Mouse (Mus musculus): ENCODE results near the gene Diaph3. TPM values are rescaled to one million over a fixed set of nuclear protein-coding genes. Genes with fewer than 3 reads are reported as not detected.
"Not testable (repeated sequence)": the region's sequence is repeated elsewhere in the genome, so short reads cannot be mapped to it uniquely, and the experiment has no call there.

Gene Diaph3
- polyA plus RNA-seq, 1 experiment: 3.4 TPM

- no peak overlapping the region for H3K4me3 ChIP-seq (replicated peaks)
- H3K9me3 ChIP-seq (ENCODE audit: control insufficient read depth, low read length): no peaks in the 10 kb centered on the region
- H3K4me1 ChIP-seq (ENCODE audit: control insufficient read depth): peaks cover 69% of the 10 kb centered on the region
- TF ChIP-seq GATA1 (IDR thresholded peaks at IDR 0.05; ENCODE audit: low read length): peak; percentile 88
- peak; percentile 80 for TF ChIP-seq TAL1 (IDR thresholded peaks at IDR 0.05; ENCODE audit: low read length)
- H3K36me3 ChIP-seq (ENCODE audit: control insufficient read depth): peaks cover 21% of the 10 kb centered on the region
- no peaks in the 10 kb centered on the region for H3K27me3 ChIP-seq (ENCODE audit: control insufficient read depth)
These were observed 399.0 kb downstream of the Diaph3 start for GRCm38 (mm10) chr14:86741855-86742531.

GRCm38 (mm10) chr14:86738916-86739315 is 402.1 kb downstream of the Diaph3 start:
- Histone ChIP-seq H3K36me3 (ENCODE audit: control insufficient read depth) (peaks cover 8% of the 10 kb centered on the region), H3K4me3 (replicated peaks) (no peak overlapping the region), H3K27me3 (ENCODE audit: control insufficient read depth) (no peaks in the 10 kb centered on the region), H3K9me3 (ENCODE audit: control insufficient read depth, low read length) (no peaks in the 10 kb centered on the region), H3K4me1 (ENCODE audit: control insufficient read depth) (peaks cover 61% of the 10 kb centered on the region)
- TF ChIP-seq GATA1 (IDR thresholded peaks at IDR 0.05; ENCODE audit: low read length) (0 out of 2 replicates have a peak, but pooled peaks have one; percentile 3), TAL1 (IDR thresholded peaks at IDR 0.05; ENCODE audit: low read length) (no peak)

- Histone ChIP-seq H3K9me3 (ENCODE audit: control insufficient read depth, low read length) (no peaks in the 10 kb centered on the region), H3K4me1 (ENCODE audit: control insufficient read depth) (peaks cover 39% of the 10 kb centered on the region), H3K4me3 (replicated peaks) (no peak overlapping the region), H3K27me3 (ENCODE audit: control insufficient read depth) (no peaks in the 10 kb centered on the region), H3K36me3 (ENCODE audit: control insufficient read depth) (peaks cover 3% of the 10 kb centered on the region; the same call in 1 of the 2 replicates)
- no peak for TF ChIP-seq GATA1 (IDR thresholded peaks at IDR 0.05; ENCODE audit: low read length)
These were observed 404.4 kb downstream of the Diaph3 start for GRCm38 (mm10) chr14:86736646-86737045.

- peaks cover 3% of the 10 kb centered on the region; the same call in 1 of the 2 replicates for H3K4me1 ChIP-seq (ENCODE audit: control insufficient read depth)
- no peaks in the 10 kb centered on the region for H3K27me3 ChIP-seq (ENCODE audit: control insufficient read depth)
- no peak overlapping the region for H3K4me3 ChIP-seq (replicated peaks)
- TF ChIP-seq TAL1 (IDR thresholded peaks at IDR 0.05; ENCODE audit: low read length): no peak
- TF ChIP-seq GATA1 (IDR thresholded peaks at IDR 0.05; ENCODE audit: low read length): no peak
- H3K36me3 ChIP-seq (ENCODE audit: control insufficient read depth): no peaks in the 10 kb centered on the region
- no peaks in the 10 kb centered on the region for H3K9me3 ChIP-seq (ENCODE audit: control insufficient read depth, low read length)
These were observed 409.7 kb downstream of the Diaph3 start for GRCm38 (mm10) chr14:86731300-86731699.

- no peaks in the 10 kb centered on the region; the same call in 1 of the 2 replicates for H3K4me1 ChIP-seq (ENCODE audit: control insufficient read depth)
- no peaks in the 10 kb centered on the region for H3K9me3 ChIP-seq (ENCODE audit: control insufficient read depth, low read length)
- TF ChIP-seq GATA1 (IDR thresholded peaks at IDR 0.05; ENCODE audit: low read length) (no peak), TAL1 (IDR thresholded peaks at IDR 0.05; ENCODE audit: low read length) (no peak)
- no peak overlapping the region for H3K4me3 ChIP-seq (replicated peaks)
- no peaks in the 10 kb centered on the region for H3K27me3 ChIP-seq (ENCODE audit: control insufficient read depth)
- H3K36me3 ChIP-seq (ENCODE audit: control insufficient read depth): no peaks in the 10 kb centered on the region
These were observed 411.4 kb downstream of the Diaph3 start for GRCm38 (mm10) chr14:86729617-86730098.

- TF ChIP-seq TAL1 (IDR thresholded peaks at IDR 0.05; ENCODE audit: low read length) (no peak), GATA1 (IDR thresholded peaks at IDR 0.05; ENCODE audit: low read length) (no peak)
- Histone ChIP-seq H3K9me3 (ENCODE audit: control insufficient read depth, low read length) (no peaks in the 10 kb centered on the region), H3K4me1 (ENCODE audit: control insufficient read depth) (peaks cover 8% of the 10 kb centered on the region)
These were observed 413.4 kb downstream of the Diaph3 start for GRCm38 (mm10) chr14:86727538-86728045.

GRCm38 (mm10) chr14:86721768-86722167 is 419.3 kb downstream of the Diaph3 start:
- Histone ChIP-seq H3K4me1 (ENCODE audit: control insufficient read depth) (peaks cover 23% of the 10 kb centered on the region), H3K4me3 (replicated peaks) (peak overlapping the region; percentile 26), H3K36me3 (ENCODE audit: control insufficient read depth) (no peaks in the 10 kb centered on the region), H3K27me3 (ENCODE audit: control insufficient read depth) (no peaks in the 10 kb centered on the region), H3K9me3 (ENCODE audit: control insufficient read depth, low read length) (no peaks in the 10 kb centered on the region)
- TF ChIP-seq TAL1 (IDR thresholded peaks at IDR 0.05; ENCODE audit: low read length) (no peak), GATA1 (IDR thresholded peaks at IDR 0.05; ENCODE audit: low read length) (no peak)

More at GRCm38 (mm10) chr14:86727538-86728045, 413.4 kb downstream of the Diaph3 start:
- Histone ChIP-seq H3K27me3 (ENCODE audit: control insufficient read depth) (no peaks in the 10 kb centered on the region), H3K4me3 (replicated peaks) (no peak overlapping the region), H3K36me3 (ENCODE audit: control insufficient read depth) (no peaks in the 10 kb centered on the region)

GRCm38 (mm10) chr14:86721082-86721481 is 420.0 kb downstream of the Diaph3 start:
- no peak for TF ChIP-seq GATA1 (IDR thresholded peaks at IDR 0.05; ENCODE audit: low read length)
- no peak for TF ChIP-seq TAL1 (IDR thresholded peaks at IDR 0.05; ENCODE audit: low read length)

GRCm38 (mm10) chr14:86720408-86720807 is 420.6 kb downstream of the Diaph3 start:
- H3K27me3 ChIP-seq (ENCODE audit: control insufficient read depth); H3K4me3 ChIP-seq (replicated peaks); H3K36me3 ChIP-seq (ENCODE audit: control insufficient read depth); H3K9me3 ChIP-seq (ENCODE audit: control insufficient read depth, low read length): not testable (repeated sequence)
- H3K4me1 ChIP-seq (ENCODE audit: control insufficient read depth): peaks cover 23% of the 10 kb centered on the region

More at GRCm38 (mm10) chr14:86721082-86721481, 420.0 kb downstream of the Diaph3 start:
- Histone ChIP-seq H3K9me3 (ENCODE audit: control insufficient read depth, low read length) (no peaks in the 10 kb centered on the region), H3K27me3 (ENCODE audit: control insufficient read depth) (no peaks in the 10 kb centered on the region), H3K4me1 (ENCODE audit: control insufficient read depth) (peaks cover 23% of the 10 kb centered on the region), H3K36me3 (ENCODE audit: control insufficient read depth) (no peaks in the 10 kb centered on the region), H3K4me3 (replicated peaks) (peak overlapping the region; percentile 26)

All from erythroblast, embryonic 14.5 days (primary cell).